Mouse (Mus musculus) lung, postnatal 36 days (tissue): ENCODE data around the gene Dennd6a.
"Not testable (repeated sequence)": the region's sequence is repeated elsewhere in the genome, so short reads cannot be mapped to it uniquely, and the experiment has no call there.

Experiments used
- DNase-seq: peaks from one replicate; pipeline ENCODE4 v3.0.0; 2022; ENCODE audit warnings: mixed read lengths

Dennd6a gene

GRCm38 (mm10) chr14:26573556-26573955, at the start of gene Dennd6a:
Gene Dennd6a, plus strand, starts transcription at chr14:26573856.
- DNase-seq, result not testable (repeated sequence)

GRCm38 (mm10) chr14:26525955-26526354, 47.7 kb upstream of the Dennd6a start:
- no peak for DNase-seq

GRCm38 (mm10) chr14:26528296-26528695, 45.4 kb upstream of the Dennd6a start:
- no peak for DNase-seq

- DNase-seq, result peak; percentile 32
Measured at GRCm38 (mm10) chr14:26530350-26530749, 43.3 kb upstream of the Dennd6a start.

- no peak for DNase-seq
Measured at GRCm38 (mm10) chr14:26531410-26532313, 42.0 kb upstream of the Dennd6a start.

GRCm38 (mm10) chr14:26532752-26533151, 40.9 kb upstream of the Dennd6a start:
- peak; percentile 36 for DNase-seq

GRCm38 (mm10) chr14:26533267-26533666, 40.4 kb upstream of the Dennd6a start:
- DNase-seq, result no peak

GRCm38 (mm10) chr14:26533821-26534756, 39.6 kb upstream of the Dennd6a start:
- DNase-seq, result peak; percentile 50

GRCm38 (mm10) chr14:26534757-26535479, 38.7 kb upstream of the Dennd6a start, which contains the start of gene Slmap:
Gene Slmap, minus strand, starts transcription at chr14:26534931.
- DNase-seq, result peak; percentile 100

GRCm38 (mm10) chr14:26539241-26539640, 34.4 kb upstream of the Dennd6a start:
- no peak for DNase-seq

- no peak for DNase-seq
Measured at GRCm38 (mm10) chr14:26540577-26540976, 33.1 kb upstream of the Dennd6a start.

GRCm38 (mm10) chr14:26542136-26542535, 31.5 kb upstream of the Dennd6a start:
- DNase-seq, result no peak

- no peak for DNase-seq
Measured at GRCm38 (mm10) chr14:26547516-26548488, 25.9 kb upstream of the Dennd6a start.

- no peak for DNase-seq
Measured at GRCm38 (mm10) chr14:26550712-26551111, 22.9 kb upstream of the Dennd6a start.

GRCm38 (mm10) chr14:26552441-26552840, 21.2 kb upstream of the Dennd6a start:
- DNase-seq, result no peak

- DNase-seq, result no peak
Measured at GRCm38 (mm10) chr14:26552853-26553252, 20.8 kb upstream of the Dennd6a start.

GRCm38 (mm10) chr14:26557581-26557980, 16.1 kb upstream of the Dennd6a start:
- DNase-seq, result peak; percentile 56

GRCm38 (mm10) chr14:26558536-26558935, 15.1 kb upstream of the Dennd6a start:
- DNase-seq, result no peak

GRCm38 (mm10) chr14:26562247-26562646, 11.4 kb upstream of the Dennd6a start:
- DNase-seq, result no peak

GRCm38 (mm10) chr14:26569880-26570279, 3.8 kb upstream of the Dennd6a start:
- no peak for DNase-seq

- DNase-seq, result no peak
Measured at GRCm38 (mm10) chr14:26571951-26572675, 1.5 kb upstream of the Dennd6a start.
